Mouse (Mus musculus): ENCODE data around the gene Pars2. TPM values are rescaled to one million over a fixed set of nuclear protein-coding genes. Genes with fewer than 3 reads are reported as not detected.

Gene Pars2
- polyA plus RNA-seq, 1 experiment from 2014 or later = 12.8 TPM

DNA sequence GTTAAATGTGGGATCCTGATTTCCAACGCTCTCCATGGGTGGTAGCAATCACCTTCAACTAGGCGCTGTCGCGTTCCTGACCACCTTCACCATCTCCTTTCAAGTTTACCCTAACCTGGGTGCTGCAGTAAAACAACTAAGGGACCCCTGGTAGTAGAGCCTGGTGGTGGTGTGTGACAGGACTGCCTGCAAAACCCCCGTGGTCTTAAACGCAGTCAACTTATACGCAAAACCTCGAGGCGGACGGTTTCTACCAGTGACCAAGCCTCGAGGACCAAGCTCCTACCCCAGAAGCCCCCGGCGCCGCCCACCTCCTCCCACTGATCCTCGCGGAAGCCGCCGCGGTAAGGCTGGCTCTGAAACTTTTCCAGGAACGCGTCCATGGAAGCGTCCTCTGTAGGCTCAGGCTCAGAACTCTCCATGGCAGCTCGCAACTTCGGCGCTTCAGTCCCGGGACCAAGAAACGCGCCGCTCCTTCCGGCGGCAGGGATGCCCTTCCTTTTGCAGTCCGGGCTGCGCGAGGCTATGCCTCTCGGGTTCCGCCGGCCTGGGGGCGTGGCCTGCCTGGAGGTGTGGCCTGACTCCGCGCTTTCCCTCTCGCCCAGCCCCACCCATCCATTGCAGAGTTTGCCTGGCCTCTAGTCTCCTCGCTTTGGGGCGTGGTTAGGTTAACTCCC, 27.7 kb downstream of the Pars2 start, which contains the start of gene Ttc4:
Gene Ttc4 (minus strand): TSS at position 503 of the 677 bp plus-strand sequence.
- H3K27ac ChIP-seq (ENCODE audit: low read length) = peak within 1 kb of the TSS; percentile 56; the same call in 1 of the 2 replicates
- peaks cover 5% of the 10 kb centered on the region; the same call in 1 of the 2 replicates for H3K4me1 ChIP-seq (ENCODE audit: control insufficient read depth, insufficient read depth, low read length)
- H3K9me3 ChIP-seq (replicated peaks; ENCODE audit: control insufficient read depth, low read length) = no peaks in the 10 kb centered on the region
- H3K4me3 ChIP-seq (replicated peaks; ENCODE audit: low read length) = peak within 1 kb of the TSS; percentile 80
- peak within 1 kb of the TSS; percentile 55 for H3K4me2 ChIP-seq (ENCODE audit: low read depth, low read length)
- H3K36me3 ChIP-seq (ENCODE audit: control insufficient read depth, insufficient read depth, low read length) = peaks cover 3% of the 10 kb centered on the region; the same call in 1 of the 2 replicates
- peak within 1 kb of the TSS; percentile 93 for H3K9ac ChIP-seq (ENCODE audit: low read length)
- peak; percentile 99 for ATAC-seq (ENCODE audit: insufficient read depth, low FRiP score)
- H3K27me3 ChIP-seq (ENCODE audit: control insufficient read depth, insufficient read depth, low read length) = no peaks in the 10 kb centered on the region
- under 1% methylated on average over 43 of the region's 43 CpGs for WGBS

- peak overlapping the region; percentile 80 for H3K4me3 ChIP-seq (replicated peaks; ENCODE audit: low read length)
These were observed 28.3 kb downstream of the Pars2 start for GRCm38 (mm10) chr4:106679152-106679551.

GRCm38 (mm10) chr4:106680955-106681354, 30.1 kb downstream of the Pars2 start:
- ATAC-seq (ENCODE audit: insufficient read depth, low FRiP score) = no peak
- Histone ChIP-seq H3K4me3 (replicated peaks; ENCODE audit: low read length) (no peak overlapping the region), H3K4me2 (ENCODE audit: low read depth, low read length) (no peak overlapping the region), H3K27ac (ENCODE audit: low read length) (no peak overlapping the region), H3K9me3 (replicated peaks; ENCODE audit: control insufficient read depth, low read length) (no peaks in the 10 kb centered on the region), H3K9ac (ENCODE audit: low read length) (no peak overlapping the region), H3K27me3 (ENCODE audit: control insufficient read depth, insufficient read depth, low read length) (no peaks in the 10 kb centered on the region), H3K36me3 (ENCODE audit: control insufficient read depth, insufficient read depth, low read length) (no peaks in the 10 kb centered on the region), H3K4me1 (ENCODE audit: control insufficient read depth, insufficient read depth, low read length) (peaks cover 5% of the 10 kb centered on the region; the same call in 1 of the 2 replicates)
- WGBS = 51% methylated on average over 2 of the region's 2 CpGs

More at GRCm38 (mm10) chr4:106679152-106679551, 28.3 kb downstream of the Pars2 start:
- WGBS = 39% methylated on average over 3 of the region's 3 CpGs
- H3K36me3 ChIP-seq (ENCODE audit: control insufficient read depth, insufficient read depth, low read length) = peaks cover 2% of the 10 kb centered on the region; the same call in 1 of the 2 replicates
- no peaks in the 10 kb centered on the region for H3K9me3 ChIP-seq (replicated peaks; ENCODE audit: control insufficient read depth, low read length)
- no peak overlapping the region for H3K9ac ChIP-seq (ENCODE audit: low read length)
- H3K27me3 ChIP-seq (ENCODE audit: control insufficient read depth, insufficient read depth, low read length) = no peaks in the 10 kb centered on the region
- H3K4me1 ChIP-seq (ENCODE audit: control insufficient read depth, insufficient read depth, low read length) = peaks cover 5% of the 10 kb centered on the region; the same call in 1 of the 2 replicates
- 0 out of 2 replicates have a peak, but pooled peaks have one; percentile 2 for ATAC-seq (ENCODE audit: insufficient read depth, low FRiP score)
- peak overlapping the region; percentile 36; the same call in 1 of the 2 replicates for H3K4me2 ChIP-seq (ENCODE audit: low read depth, low read length)
- no peak overlapping the region for H3K27ac ChIP-seq (ENCODE audit: low read length)

- no peaks in the 10 kb centered on the region for H3K27me3 ChIP-seq (ENCODE audit: control insufficient read depth, insufficient read depth, low read length)
- no peaks in the 10 kb centered on the region for H3K9me3 ChIP-seq (replicated peaks; ENCODE audit: control insufficient read depth, low read length)
- no peak for ATAC-seq (ENCODE audit: insufficient read depth, low FRiP score)
- H3K36me3 ChIP-seq (ENCODE audit: control insufficient read depth, insufficient read depth, low read length) = no peaks in the 10 kb centered on the region
- no peak overlapping the region for H3K4me2 ChIP-seq (ENCODE audit: low read depth, low read length)
- no peak overlapping the region for H3K9ac ChIP-seq (ENCODE audit: low read length)
- no peak overlapping the region for H3K27ac ChIP-seq (ENCODE audit: low read length)
- 40% methylated on average over 3 of the region's 3 CpGs for WGBS
- no peak overlapping the region for H3K4me3 ChIP-seq (replicated peaks; ENCODE audit: low read length)
- no peaks in the 10 kb centered on the region for H3K4me1 ChIP-seq (ENCODE audit: control insufficient read depth, insufficient read depth, low read length)
These were observed 37.9 kb downstream of the Pars2 start for GRCm38 (mm10) chr4:106688636-106689296.

- no peak overlapping the region for H3K4me3 ChIP-seq (replicated peaks; ENCODE audit: low read length)
- no peaks in the 10 kb centered on the region for H3K4me1 ChIP-seq (ENCODE audit: control insufficient read depth, insufficient read depth, low read length)
- ATAC-seq (ENCODE audit: insufficient read depth, low FRiP score) = no peak
- H3K27me3 ChIP-seq (ENCODE audit: control insufficient read depth, insufficient read depth, low read length) = no peaks in the 10 kb centered on the region
- no peaks in the 10 kb centered on the region for H3K36me3 ChIP-seq (ENCODE audit: control insufficient read depth, insufficient read depth, low read length)
- no peak overlapping the region for H3K27ac ChIP-seq (ENCODE audit: low read length)
- no peak overlapping the region for H3K4me2 ChIP-seq (ENCODE audit: low read depth, low read length)
- no peak overlapping the region for H3K9ac ChIP-seq (ENCODE audit: low read length)
- H3K9me3 ChIP-seq (replicated peaks; ENCODE audit: control insufficient read depth, low read length) = no peaks in the 10 kb centered on the region
- WGBS = 80% methylated on average over 15 of the region's 15 CpGs
These were observed 43.1 kb downstream of the Pars2 start for GRCm38 (mm10) chr4:106693841-106694430.

DNA sequence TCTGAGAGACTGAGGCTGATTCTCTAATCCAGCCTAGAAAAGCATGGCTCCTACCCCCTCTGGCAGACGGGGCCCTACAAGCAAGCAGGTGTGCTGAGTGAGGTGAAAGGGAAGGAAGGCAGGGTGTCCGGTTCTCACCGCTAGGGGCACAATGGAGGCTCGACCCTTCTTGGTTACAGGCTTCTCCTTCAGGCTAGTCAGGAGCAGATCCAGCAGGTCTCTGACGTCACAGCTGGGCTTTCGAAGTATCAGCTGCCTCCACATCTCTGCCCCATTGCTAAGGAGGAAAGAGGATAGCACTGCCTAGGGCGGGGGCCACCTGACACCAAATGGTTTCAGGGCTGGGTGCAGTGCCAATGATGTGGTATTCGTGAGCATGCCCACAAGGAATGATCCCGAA, 49.1 kb downstream of the Pars2 start:
- no peak; the same call in 1 of the 2 replicates for ATAC-seq (ENCODE audit: insufficient read depth, low FRiP score)
- H3K9me3 ChIP-seq (replicated peaks; ENCODE audit: control insufficient read depth, low read length) = no peaks in the 10 kb centered on the region
- no peaks in the 10 kb centered on the region for H3K27me3 ChIP-seq (ENCODE audit: control insufficient read depth, insufficient read depth, low read length)
- H3K9ac ChIP-seq (ENCODE audit: low read length) = no peak overlapping the region
- H3K4me3 ChIP-seq (replicated peaks; ENCODE audit: low read length) = no peak overlapping the region
- 17% methylated on average over 9 of the region's 9 CpGs for WGBS
- H3K36me3 ChIP-seq (ENCODE audit: control insufficient read depth, insufficient read depth, low read length) = no peaks in the 10 kb centered on the region
- no peak overlapping the region for H3K4me2 ChIP-seq (ENCODE audit: low read depth, low read length)
- H3K4me1 ChIP-seq (ENCODE audit: control insufficient read depth, insufficient read depth, low read length) = peaks cover 5% of the 10 kb centered on the region; the same call in 1 of the 2 replicates
- H3K27ac ChIP-seq (ENCODE audit: low read length) = no peak overlapping the region

DNA sequence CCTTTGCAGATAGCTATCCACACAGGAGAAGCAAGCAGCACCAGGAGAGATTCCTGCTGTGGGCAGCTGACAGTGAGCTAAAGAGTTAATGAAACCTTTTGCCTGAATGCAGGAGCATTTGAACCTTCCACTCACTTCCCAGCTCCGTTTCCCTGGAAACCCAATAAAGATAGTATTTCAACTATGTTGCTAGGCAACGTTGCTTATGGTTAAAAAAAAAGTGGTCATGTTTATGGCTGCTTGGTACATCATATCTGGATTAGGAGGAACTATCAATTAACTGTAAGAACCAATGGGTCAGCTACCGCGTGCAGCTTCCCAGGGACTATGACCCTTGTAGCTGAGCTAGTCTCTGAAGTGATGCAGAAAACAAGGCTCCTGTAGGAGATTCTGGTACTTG, 49.9 kb downstream of the Pars2 start:
- no peak for ATAC-seq (ENCODE audit: insufficient read depth, low FRiP score)
- peaks cover 8% of the 10 kb centered on the region; the same call in 1 of the 2 replicates for H3K4me1 ChIP-seq (ENCODE audit: control insufficient read depth, insufficient read depth, low read length)
- no peak overlapping the region for H3K4me3 ChIP-seq (replicated peaks; ENCODE audit: low read length)
- H3K4me2 ChIP-seq (ENCODE audit: low read depth, low read length) = no peak overlapping the region
- H3K27me3 ChIP-seq (ENCODE audit: control insufficient read depth, insufficient read depth, low read length) = no peaks in the 10 kb centered on the region
- WGBS = 25% methylated on average over 4 of the region's 4 CpGs
- no peaks in the 10 kb centered on the region for H3K36me3 ChIP-seq (ENCODE audit: control insufficient read depth, insufficient read depth, low read length)
- H3K9ac ChIP-seq (ENCODE audit: low read length) = no peak overlapping the region
- no peak overlapping the region for H3K27ac ChIP-seq (ENCODE audit: low read length)
- H3K9me3 ChIP-seq (replicated peaks; ENCODE audit: control insufficient read depth, low read length) = no peaks in the 10 kb centered on the region

- WGBS = 76% methylated on average over 10 of the region's 10 CpGs
- H3K9me3 ChIP-seq (replicated peaks; ENCODE audit: control insufficient read depth, low read length) = no peaks in the 10 kb centered on the region
These were observed 53.1 kb downstream of the Pars2 start for GRCm38 (mm10) chr4:106703956-106704355.

More at GRCm38 (mm10) chr4:106703956-106704355, 53.1 kb downstream of the Pars2 start:
- Histone ChIP-seq H3K4me3 (replicated peaks; ENCODE audit: low read length) (no peak overlapping the region), H3K27me3 (ENCODE audit: control insufficient read depth, insufficient read depth, low read length) (no peaks in the 10 kb centered on the region), H3K27ac (ENCODE audit: low read length) (0 out of 2 replicates have a peak overlapping the region, but pooled peaks have one; percentile 12), H3K4me1 (ENCODE audit: control insufficient read depth, insufficient read depth, low read length) (peaks cover 8% of the 10 kb centered on the region; the same call in 1 of the 2 replicates), H3K4me2 (ENCODE audit: low read depth, low read length) (no peak overlapping the region), H3K36me3 (ENCODE audit: control insufficient read depth, insufficient read depth, low read length) (no peaks in the 10 kb centered on the region), H3K9ac (ENCODE audit: low read length) (no peak overlapping the region)
- no peak for ATAC-seq (ENCODE audit: insufficient read depth, low FRiP score)

All from stomach, embryonic 16.5 days (tissue).